Mouse (Mus musculus) forebrain, embryonic 10.5 days (tissue): ENCODE measurements around the gene Sgf29. TPM values are rescaled to one million over a fixed set of nuclear protein-coding genes. Genes with fewer than 3 reads are reported as not detected.

Source experiments
- DNase-seq: peaks from one replicate; pipeline ENCODE4 v3.0.0-alpha.2; 2017; ENCODE audit warnings: low spot score; ENCODE audit errors: extremely low spot score
- H3K27ac ChIP-seq: fragments of 300-500 bp; sonication (generic); 2 replicates; pipeline ENCODE4 v1.5.1; 2016; ENCODE audit warnings: mild to moderate bottlenecking
- H3K27me3 ChIP-seq: fragments of 300-500 bp; sonication (generic); 2 replicates; pipeline ENCODE4 v1.6.1; 2016; ENCODE audit warnings: mild to moderate bottlenecking; ENCODE audit not compliant: poor library complexity, severe bottlenecking
- H3K36me3 ChIP-seq: fragments of 300-500 bp; sonication (generic); replicated peaks from 2 replicates; pipeline ENCODE4 v1.6.1; 2016; ENCODE audit warnings: mild to moderate bottlenecking, moderate library complexity
- H3K4me1 ChIP-seq: fragments of 300-500 bp; sonication (generic); 2 replicates; pipeline ENCODE4 v1.6.1; 2016
- H3K4me3 ChIP-seq: fragments of 300-500 bp; sonication (generic); 2 replicates; pipeline ENCODE4 v1.5.1; 2016; ENCODE audit warnings: mild to moderate bottlenecking, moderate library complexity
- H3K9me3 ChIP-seq: fragments of 300-500 bp; sonication (generic); 2 replicates; pipeline ENCODE4 v1.6.1; 2016; ENCODE audit warnings: mild to moderate bottlenecking, moderate library complexity
- WGBS: fragments of 180-500 bp; shearing (Covaris S2); methylation state at CpG from one replicate; pipeline ENCODE4 v1.1.7; 2016; 5-methylcytosine and 5-hydroxymethylcytosine counted together
- polyA plus RNA-seq: library from polyadenylated mRNA; unstranded; fragments of >200 nt; fragmentation: Nextera tagmentation; extraction: Ambion mirVana; gene quantifications from 2 replicates; pipeline ENCODE4 v1.2.1, GENCODE M21; 2016

Gene Sgf29
- 61.1 and 64.5 TPM in 2 replicates for polyA plus RNA-seq

- Histone ChIP-seq H3K4me3 (peak within 1 kb of the TSS; percentile 68), H3K9me3 (no peaks in the 10 kb centered on the region), H3K36me3 (no peaks in the 10 kb centered on the region), H3K27ac (peak within 1 kb of the TSS; percentile 94), H3K27me3 (no peaks in the 10 kb centered on the region), H3K4me1 (peaks cover 28% of the 10 kb centered on the region)
- DNase-seq = peak; percentile 89
- WGBS = 2% methylated on average over 57 of the region's 57 CpGs
Measured at GRCm38 (mm10) chr7:126649231-126650051, at the start of gene Sgf29. TSS of gene Sgf29 (plus strand) at chr7:126649309.

GRCm38 (mm10) chr7:126601896-126602295 lies 47.2 kb upstream of the Sgf29 start:
- Histone ChIP-seq H3K36me3 (no peaks in the 10 kb centered on the region), H3K27ac (no peak overlapping the region), H3K9me3 (no peaks in the 10 kb centered on the region), H3K4me1 (peaks cover 4% of the 10 kb centered on the region; the same call in 1 of the 2 replicates), H3K27me3 (no peaks in the 10 kb centered on the region), H3K4me3 (no peak overlapping the region)
- 47% methylated on average over 5 of the region's 5 CpGs for WGBS
- no peak for DNase-seq

- 91% methylated on average over 3 of the region's 3 CpGs for WGBS
- H3K9me3 ChIP-seq = no peaks in the 10 kb centered on the region
- H3K36me3 ChIP-seq = no peaks in the 10 kb centered on the region
- peaks cover 4% of the 10 kb centered on the region; the same call in 1 of the 2 replicates for H3K4me1 ChIP-seq
- H3K4me3 ChIP-seq = no peak overlapping the region
- H3K27me3 ChIP-seq = no peaks in the 10 kb centered on the region
- H3K27ac ChIP-seq = no peak overlapping the region
- DNase-seq = no peak
Measured at GRCm38 (mm10) chr7:126602650-126603049, 46.5 kb upstream of the Sgf29 start.

GRCm38 (mm10) chr7:126606611-126607010 lies 42.5 kb upstream of the Sgf29 start:
- no peak overlapping the region for H3K27ac ChIP-seq
- WGBS = 93% methylated on average over 5 of the region's 5 CpGs
- DNase-seq = no peak
- no peaks in the 10 kb centered on the region for H3K36me3 ChIP-seq
- H3K27me3 ChIP-seq = no peaks in the 10 kb centered on the region
- H3K4me3 ChIP-seq = no peak overlapping the region
- peaks cover 2% of the 10 kb centered on the region; the same call in 1 of the 2 replicates for H3K4me1 ChIP-seq
- H3K9me3 ChIP-seq = no peaks in the 10 kb centered on the region

- no peak overlapping the region for H3K27ac ChIP-seq
- H3K4me3 ChIP-seq = no peak overlapping the region
- H3K27me3 ChIP-seq = no peaks in the 10 kb centered on the region
- 77% methylated on average over 3 of the region's 3 CpGs for WGBS
- H3K4me1 ChIP-seq = no peaks in the 10 kb centered on the region
- no peak for DNase-seq
- H3K9me3 ChIP-seq = no peaks in the 10 kb centered on the region
- no peaks in the 10 kb centered on the region for H3K36me3 ChIP-seq
Measured at GRCm38 (mm10) chr7:126607064-126607463, 42.0 kb upstream of the Sgf29 start.

GRCm38 (mm10) chr7:126607796-126608195 lies 41.3 kb upstream of the Sgf29 start:
- Histone ChIP-seq H3K27me3 (no peaks in the 10 kb centered on the region), H3K9me3 (no peaks in the 10 kb centered on the region), H3K36me3 (no peaks in the 10 kb centered on the region), H3K27ac (no peak overlapping the region), H3K4me3 (no peak overlapping the region), H3K4me1 (no peaks in the 10 kb centered on the region)
- DNase-seq = no peak
- WGBS = 88% methylated on average over 5 of the region's 5 CpGs

GRCm38 (mm10) chr7:126612736-126613135 lies 36.4 kb upstream of the Sgf29 start:
- WGBS = 79% methylated on average over 3 of the region's 3 CpGs
- no peak for DNase-seq
- Histone ChIP-seq H3K36me3 (no peaks in the 10 kb centered on the region), H3K27me3 (no peaks in the 10 kb centered on the region), H3K27ac (no peak overlapping the region), H3K4me3 (no peak overlapping the region), H3K4me1 (no peaks in the 10 kb centered on the region), H3K9me3 (no peaks in the 10 kb centered on the region)

- 85% methylated on average over 3 of the region's 3 CpGs for WGBS
- no peak for DNase-seq
- no peak overlapping the region for H3K4me3 ChIP-seq
- H3K9me3 ChIP-seq = no peaks in the 10 kb centered on the region
- H3K4me1 ChIP-seq = no peaks in the 10 kb centered on the region
- H3K36me3 ChIP-seq = no peaks in the 10 kb centered on the region
- H3K27me3 ChIP-seq = no peaks in the 10 kb centered on the region
- no peak overlapping the region for H3K27ac ChIP-seq
Measured at GRCm38 (mm10) chr7:126616707-126617106, 32.4 kb upstream of the Sgf29 start.

- Histone ChIP-seq H3K36me3 (no peaks in the 10 kb centered on the region), H3K27me3 (no peaks in the 10 kb centered on the region), H3K27ac (no peak overlapping the region), H3K4me1 (no peaks in the 10 kb centered on the region), H3K4me3 (no peak overlapping the region), H3K9me3 (no peaks in the 10 kb centered on the region)
- DNase-seq = no peak
- WGBS = 86% methylated on average over 10 of the region's 10 CpGs
Measured at GRCm38 (mm10) chr7:126619559-126620275, 29.4 kb upstream of the Sgf29 start.

- no peak overlapping the region for H3K27ac ChIP-seq
- no peaks in the 10 kb centered on the region for H3K36me3 ChIP-seq
- H3K4me1 ChIP-seq = peaks cover 4% of the 10 kb centered on the region; the same call in 1 of the 2 replicates
- H3K9me3 ChIP-seq = no peaks in the 10 kb centered on the region
- H3K27me3 ChIP-seq = no peaks in the 10 kb centered on the region
- no peak for DNase-seq
- WGBS = 83% methylated on average over 9 of the region's 9 CpGs
- H3K4me3 ChIP-seq = no peak overlapping the region
Measured at GRCm38 (mm10) chr7:126621452-126622359, 27.4 kb upstream of the Sgf29 start.

- H3K9me3 ChIP-seq = no peaks in the 10 kb centered on the region
- 91% methylated on average over 1 of the region's 1 CpGs for WGBS
Measured at GRCm38 (mm10) chr7:126623381-126623780, 25.7 kb upstream of the Sgf29 start.

GRCm38 (mm10) chr7:126624774-126625173 lies 24.3 kb upstream of the Sgf29 start:
- Histone ChIP-seq H3K27ac (no peak overlapping the region), H3K9me3 (no peaks in the 10 kb centered on the region), H3K4me1 (peaks cover 4% of the 10 kb centered on the region), H3K36me3 (no peaks in the 10 kb centered on the region), H3K4me3 (no peak overlapping the region), H3K27me3 (no peaks in the 10 kb centered on the region)
- DNase-seq = no peak
- 74% methylated on average over 16 of the region's 16 CpGs for WGBS

More at GRCm38 (mm10) chr7:126623381-126623780, 25.7 kb upstream of the Sgf29 start:
- Histone ChIP-seq H3K27ac (no peak overlapping the region), H3K36me3 (no peaks in the 10 kb centered on the region), H3K27me3 (no peaks in the 10 kb centered on the region), H3K4me1 (peaks cover 4% of the 10 kb centered on the region; the same call in 1 of the 2 replicates), H3K4me3 (no peak overlapping the region)
- no peak for DNase-seq
